Mouse (Mus musculus) granulocyte monocyte progenitor cell, adult 5-6 weeks (primary cell): Measurements from ENCODE around the gene Tmem127. TPM values are rescaled to one million over a fixed set of nuclear protein-coding genes. Genes with fewer than 3 reads are reported as not detected.
"Not testable (repeated sequence)": the region's sequence is repeated elsewhere in the genome, so short reads cannot be mapped to it uniquely, and the experiment has no call there.

Experiments
- ATAC-seq: replicated peaks from 2 replicates; pipeline ENCODE4 v1.8.0; 2016; ENCODE audit warnings: mild to moderate bottlenecking, moderate TSS enrichment, inconsistent platforms; ENCODE audit not compliant: poor library complexity, severe bottlenecking
- total RNA-seq, 2 experiments: library from RNA; stranded (forward) in 1 of 2; stranded (reverse) in 1 of 2; fragments of 200-712, 200-1000 nt in 1 of 2; fragments of >200 nt in 1 of 2; fragmentation: Nextera tagmentation in 1 of 2; gene quantifications; 2 replicates each; pipeline ENCODE4 v1.2.3; 2014 to 2017

Tmem127 gene
- total RNA-seq (2014; fragmentation: Nextera tagmentation) = 12.8 and 18.8 TPM in 2 replicates
- 32.4 and 41.7 TPM in 2 replicates for total RNA-seq (2017)

DNA sequence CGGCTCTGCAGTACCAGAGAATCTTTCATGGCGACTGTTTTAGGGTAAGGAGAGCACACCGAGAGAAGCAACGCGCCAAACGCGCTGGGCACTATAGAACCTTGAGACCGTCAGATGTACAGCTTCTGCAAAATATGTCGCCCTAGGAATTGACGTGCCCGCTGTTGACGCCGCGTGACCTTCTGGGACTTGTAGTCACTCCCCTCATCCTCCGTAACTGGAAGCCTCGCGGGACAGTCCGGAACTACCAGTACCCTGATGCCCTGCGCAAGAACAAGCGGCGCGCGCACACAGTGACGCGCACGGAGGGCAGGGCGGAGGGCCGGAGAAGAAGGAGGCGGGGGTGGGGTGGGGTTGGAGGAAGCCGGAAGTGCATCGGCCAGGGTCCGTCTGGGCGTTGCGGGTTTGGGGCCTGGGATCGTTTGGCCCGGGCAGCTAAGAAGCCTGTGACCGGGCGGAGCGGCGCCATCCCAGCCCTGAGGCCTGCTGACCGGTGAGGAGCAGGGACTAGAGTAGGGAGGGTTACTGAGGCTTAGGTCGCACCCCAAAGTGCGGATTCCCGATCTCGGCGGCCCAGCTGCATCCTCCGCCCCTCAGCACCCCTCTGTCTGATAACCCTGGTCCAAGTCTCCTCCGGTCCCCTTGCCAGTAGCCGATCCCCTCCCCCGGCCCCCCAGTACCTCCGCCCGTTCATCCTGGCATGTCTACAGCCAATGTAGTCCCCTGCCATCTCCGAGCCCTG is at the start of gene Tmem127, which contains the start of gene Ciao1:
TSS of gene Tmem127 (plus strand) at position 317 of the 742 bp plus-strand sequence.
TSS of gene Ciao1 (minus strand) at position 225 of the 742 bp plus-strand sequence.
- ATAC-seq = peak; percentile 94

DNA sequence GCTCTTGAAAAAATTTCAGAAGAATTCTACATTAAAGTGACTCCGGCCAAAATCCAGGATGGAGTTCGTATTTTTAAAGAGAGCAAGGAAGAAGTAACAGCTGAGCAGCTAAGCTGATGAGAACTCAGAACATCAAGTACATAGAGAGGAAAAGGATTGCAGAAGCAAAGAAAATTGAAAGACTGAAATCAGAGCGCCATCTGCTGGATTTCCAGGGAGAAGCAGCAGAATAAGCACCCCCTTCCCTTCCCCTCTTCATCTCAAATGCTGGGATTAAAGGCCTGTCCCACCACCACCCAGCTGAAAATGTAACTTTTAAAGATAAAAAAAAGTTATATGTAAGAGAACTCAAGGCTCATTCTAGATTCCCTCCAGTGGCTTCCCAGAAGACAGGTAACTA is 42.8 kb upstream of the Tmem127 start:
- no peak for ATAC-seq

GRCm38 (mm10) chr2:127205936-127206335 is 41.8 kb upstream of the Tmem127 start:
- ATAC-seq = not testable (repeated sequence)

DNA sequence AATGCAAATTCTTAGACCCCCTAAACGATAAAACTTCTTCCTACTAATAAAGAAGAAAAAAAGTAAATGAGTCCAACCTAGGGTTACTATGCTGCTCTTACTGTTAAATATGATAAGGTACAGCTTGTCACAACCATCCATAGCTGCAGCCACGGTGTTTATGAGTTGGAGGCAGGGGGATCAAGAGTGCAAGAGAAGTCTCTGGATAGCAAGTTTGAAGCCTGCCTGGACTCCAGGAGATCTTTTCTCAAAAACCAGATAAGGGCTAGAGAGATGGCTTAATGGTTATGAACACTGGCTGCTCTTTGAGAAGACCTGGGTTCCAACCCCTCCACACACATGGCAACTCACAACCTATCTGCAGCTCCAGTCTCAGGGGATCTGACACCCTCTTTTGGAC is 40.8 kb upstream of the Tmem127 start:
- ATAC-seq = no peak

- peak; percentile 98 for ATAC-seq
Observed at GRCm38 (mm10) chr2:127207547-127208451, 39.9 kb upstream of the Tmem127 start, which contains the start of the genes 1810024B03Rik and Snrnp200. Gene 1810024B03Rik, minus strand, starts transcription at chr2:127208280. Gene Snrnp200, plus strand, starts transcription at chr2:127208386.

- no peak for ATAC-seq
Observed at GRCm38 (mm10) chr2:127208452-127208769, 39.3 kb upstream of the Tmem127 start.

DNA sequence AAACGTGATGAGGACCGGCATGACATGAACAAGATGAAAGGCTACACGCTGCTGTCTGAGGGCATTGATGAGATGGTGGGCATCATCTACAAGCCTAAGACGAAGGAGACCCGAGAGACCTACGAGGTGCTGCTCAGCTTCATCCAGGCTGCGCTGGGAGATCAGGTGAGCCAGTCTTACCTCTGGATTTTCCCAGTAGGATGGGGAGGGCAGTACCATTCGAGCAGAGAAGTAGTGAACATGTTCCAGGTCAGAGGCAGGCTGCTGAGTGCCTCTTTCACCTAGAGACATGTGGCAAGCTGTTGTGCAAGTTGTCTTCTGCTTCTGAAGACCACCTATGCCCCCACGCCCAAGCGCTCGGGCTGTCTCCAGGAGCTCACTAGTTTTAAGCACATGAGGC is 37.0 kb upstream of the Tmem127 start:
- no peak for ATAC-seq

DNA sequence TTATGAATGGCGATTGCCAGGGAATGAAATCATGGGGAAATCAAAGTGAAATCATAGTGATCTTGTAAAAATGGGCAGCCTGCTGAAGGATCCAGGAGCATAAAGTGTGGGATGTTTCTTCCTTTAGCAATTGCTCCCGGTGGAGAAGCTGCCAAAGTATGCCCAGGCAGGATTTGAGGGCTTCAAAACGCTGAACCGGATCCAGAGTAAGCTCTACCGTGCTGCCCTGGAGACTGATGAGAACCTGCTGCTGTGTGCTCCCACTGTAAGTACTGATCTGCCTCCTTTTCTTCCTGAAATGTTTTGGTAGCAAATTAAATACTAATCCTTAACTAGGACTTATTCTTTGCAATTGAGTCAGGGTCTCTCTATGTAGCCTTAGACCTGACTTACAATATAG is 30.0 kb upstream of the Tmem127 start:
- ATAC-seq = no peak

- no peak for ATAC-seq
Observed at GRCm38 (mm10) chr2:127225261-127225660, 22.4 kb upstream of the Tmem127 start.

GRCm38 (mm10) chr2:127237897-127238610 is 9.7 kb upstream of the Tmem127 start:
- no peak for ATAC-seq

DNA sequence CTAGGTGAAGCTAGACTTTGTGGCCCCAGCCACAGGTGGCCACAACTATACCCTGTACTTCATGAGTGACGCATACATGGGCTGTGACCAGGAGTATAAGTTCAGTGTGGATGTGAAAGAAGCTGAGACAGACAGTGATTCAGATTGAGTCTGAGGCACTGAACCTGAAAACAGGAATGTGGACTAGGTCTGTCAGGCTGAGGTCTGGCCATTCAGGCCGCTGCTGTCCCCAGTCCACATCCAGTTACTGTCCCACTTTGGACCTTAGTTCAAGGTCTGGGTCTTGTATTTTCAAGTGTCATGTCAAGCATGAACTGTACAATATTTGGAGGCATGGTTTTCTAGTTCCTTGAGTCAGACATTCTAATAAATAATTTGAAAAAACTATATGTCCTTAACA is 7.6 kb upstream of the Tmem127 start:
- ATAC-seq = no peak

DNA sequence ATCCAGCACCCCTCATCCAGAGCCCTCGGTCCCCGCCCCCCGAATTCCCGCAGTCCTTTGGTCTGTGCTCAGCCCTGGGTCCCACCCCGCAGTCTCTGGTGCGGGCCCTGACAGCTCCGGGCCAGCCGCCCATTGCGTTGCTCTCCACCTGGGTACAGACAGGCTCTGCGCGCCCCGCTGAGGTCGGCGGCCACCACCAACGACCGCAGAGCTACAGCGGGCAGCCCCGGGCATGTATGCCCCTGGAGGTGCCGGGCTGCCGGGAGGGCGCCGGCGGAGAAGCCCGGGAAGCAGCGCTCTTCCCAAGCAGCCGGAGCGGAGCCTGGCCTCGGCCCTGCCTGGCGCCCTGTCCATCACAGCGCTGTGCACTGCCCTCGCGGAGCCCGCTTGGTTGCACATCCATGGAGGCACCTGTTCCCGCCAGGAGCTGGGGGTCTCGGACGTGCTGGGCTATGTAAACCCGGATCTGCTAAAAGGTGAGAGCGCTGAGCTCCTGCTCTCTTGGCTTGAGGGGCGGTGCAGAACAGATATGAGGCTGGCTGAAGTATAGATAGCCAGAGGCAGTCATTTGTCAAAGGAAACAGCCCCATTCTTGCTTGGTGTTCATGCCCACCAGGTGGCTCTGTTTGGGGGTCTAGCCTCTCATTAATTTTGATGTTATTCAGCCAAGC is 761 bp downstream of the Tmem127 start:
- peak; percentile 21 for ATAC-seq

GRCm38 (mm10) chr2:127250291-127251008 is 2.7 kb downstream of the Tmem127 start:
- ATAC-seq = no peak

DNA sequence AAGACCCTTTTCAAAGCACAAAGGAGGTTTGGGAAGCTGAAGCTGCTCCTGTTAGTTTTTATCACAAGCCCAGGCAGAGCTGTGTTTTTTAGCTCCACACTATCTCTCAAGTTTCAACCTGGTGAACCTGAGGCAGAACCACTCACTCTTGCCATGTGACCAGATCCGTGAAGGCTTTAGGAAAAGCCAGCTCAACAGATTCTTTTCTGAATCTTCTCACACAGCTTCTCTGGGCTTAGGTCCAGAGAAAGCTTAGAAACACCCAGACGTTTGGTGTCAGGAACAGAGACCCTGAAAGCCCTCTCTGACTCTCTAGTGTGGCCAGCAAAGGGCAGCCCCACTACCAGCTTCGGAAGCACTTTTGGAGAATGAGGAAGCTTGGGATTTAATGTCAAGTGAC is 3.7 kb downstream of the Tmem127 start:
- ATAC-seq = no peak

GRCm38 (mm10) chr2:127251880-127252527 is 4.3 kb downstream of the Tmem127 start:
- no peak for ATAC-seq

DNA sequence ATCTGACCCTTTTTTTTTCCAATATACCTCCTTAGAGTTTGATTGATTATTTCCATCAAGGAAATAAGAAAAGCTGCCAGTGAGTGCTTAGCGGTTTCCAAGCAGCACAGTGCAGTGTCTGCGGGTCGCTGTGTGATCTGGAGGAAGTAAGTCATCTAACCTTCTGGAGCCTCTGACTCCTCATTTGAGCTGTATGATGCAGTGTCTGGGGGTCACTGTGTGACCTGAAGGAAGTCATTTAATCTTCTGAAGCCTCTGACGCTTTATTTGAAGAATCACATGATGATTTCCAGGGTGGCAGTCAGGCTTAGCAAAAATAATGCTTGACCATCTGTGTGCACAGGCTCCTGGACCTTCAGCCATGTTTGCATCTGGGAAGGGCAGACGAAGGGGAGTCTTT is 5.1 kb downstream of the Tmem127 start:
- ATAC-seq = no peak

DNA sequence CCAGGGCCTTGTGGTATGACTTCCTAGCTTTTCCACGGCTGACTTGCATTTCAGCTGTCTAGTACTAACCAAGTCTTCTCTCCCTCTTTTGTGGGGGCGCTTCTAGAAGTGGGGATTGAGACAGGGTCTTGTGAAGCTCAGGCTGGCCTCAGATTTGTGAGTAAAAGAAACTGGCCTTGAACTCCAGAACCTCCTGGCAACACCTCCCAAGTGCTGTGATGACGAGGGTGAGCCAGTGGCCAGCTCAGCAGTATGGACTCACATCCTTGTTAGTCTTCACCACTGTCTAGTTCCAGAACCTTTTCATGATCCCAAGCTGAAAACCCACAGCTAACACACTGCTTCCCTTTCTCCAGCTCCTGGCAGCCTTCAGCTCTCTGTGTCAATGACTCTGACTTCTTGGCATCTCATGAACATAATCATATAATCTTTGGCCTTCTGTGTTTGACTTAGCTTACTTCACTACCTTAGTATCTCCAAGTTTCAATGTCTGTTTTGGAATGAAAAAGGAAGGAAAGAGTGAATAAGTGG is 7.0 kb downstream of the Tmem127 start:
- ATAC-seq = no peak

DNA sequence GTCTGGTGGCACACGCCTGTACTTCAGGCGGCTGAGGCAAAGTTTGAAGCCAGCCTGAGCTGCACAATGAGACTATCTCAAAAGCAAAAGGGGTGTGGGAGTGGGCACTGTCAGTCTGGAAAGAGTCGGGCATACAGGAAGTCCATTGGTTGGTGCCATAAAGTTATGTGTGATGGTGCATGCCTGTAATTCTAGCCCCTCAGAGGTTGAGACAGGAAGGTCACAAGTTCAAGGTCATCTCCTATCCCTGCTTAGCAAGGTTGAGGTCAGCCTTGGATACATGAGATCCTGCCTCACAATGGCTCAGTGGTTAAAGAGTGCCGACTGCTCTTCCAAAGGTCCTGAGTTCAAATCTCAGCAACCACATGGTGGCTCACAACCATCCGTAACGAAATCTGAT is 7.6 kb downstream of the Tmem127 start:
- no peak for ATAC-seq

DNA sequence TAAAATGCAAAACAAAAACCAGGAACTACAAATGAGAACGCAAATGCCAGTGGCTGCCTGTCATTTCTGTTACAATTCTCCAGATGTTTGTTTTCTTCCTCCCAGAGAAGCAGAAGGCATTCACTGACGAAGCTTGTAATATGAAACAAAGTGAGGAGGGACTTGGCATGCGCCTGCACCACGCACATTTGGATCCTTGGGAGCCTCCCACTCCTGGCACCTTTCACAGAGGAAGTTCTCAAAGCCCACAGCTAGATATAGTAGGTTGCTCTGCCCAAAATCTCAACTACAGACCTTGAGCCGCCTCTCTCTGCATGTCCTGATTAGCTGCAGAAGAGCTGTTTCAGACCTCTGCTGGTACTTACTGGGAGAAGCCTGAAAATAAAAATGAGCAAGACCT is 11.6 kb downstream of the Tmem127 start:
- ATAC-seq = no peak
